Mouse (Mus musculus) E14TG2a.4 (cell line): Measurements from ENCODE around the gene Naip6.
"Not testable (repeated sequence)": the region's sequence is repeated elsewhere in the genome, so short reads cannot be mapped to it uniquely, and the experiment has no call there.

Experiments
- CTCF ChIP-seq: conservative IDR thresholded peaks from 2 replicates; pipeline ENCODE4 v1.5.1; 2014; ENCODE audit warnings: low read length
- NANOG ChIP-seq: IDR thresholded peaks from 2 replicates; pipeline ENCODE4 v1.6.1; 2014; ENCODE audit warnings: borderline replicate concordance, low read length, mixed read lengths
- POU5F1 ChIP-seq: IDR thresholded peaks from 2 replicates; pipeline ENCODE4 v1.6.1; 2014; ENCODE audit warnings: low read length, borderline replicate concordance

- TF ChIP-seq CTCF, POU5F1, NANOG: not testable (repeated sequence)
These were observed 61.5 kb downstream of the Naip6 start for GRCm38 (mm10) chr13:100255925-100256324.
